Mouse (Mus musculus) bone marrow macrophage, adult 2 months (primary cell): ENCODE results near the gene Serpina16. TPM values are rescaled to one million over a fixed set of nuclear protein-coding genes. Genes with fewer than 3 reads are reported as not detected.

Source experiments
- H3K27ac ChIP-seq: 2 replicates; pipeline ENCODE4 v1.5.1; 2012; ENCODE audit warnings: low read depth, low read length; ENCODE audit not compliant: insufficient read depth
- H3K4me1 ChIP-seq: 2 replicates; pipeline ENCODE4 v1.6.1; 2012; ENCODE audit warnings: low read length; ENCODE audit not compliant: control insufficient read depth, insufficient read depth
- H3K4me3 ChIP-seq: 2 replicates; pipeline ENCODE4 v1.5.1; 2012; ENCODE audit warnings: mild to moderate bottlenecking, low read length, moderate library complexity; ENCODE audit not compliant: insufficient read depth
- CTCF ChIP-seq: IDR thresholded peaks from 2 replicates; pipeline ENCODE4 v1.5.1; 2012; ENCODE audit warnings: low read depth, mild to moderate bottlenecking, low read length, moderate library complexity
- POLR2A ChIP-seq: IDR thresholded peaks from 2 replicates; pipeline ENCODE4 v1.6.1; 2012; ENCODE audit warnings: mild to moderate bottlenecking, low read depth, low read length, borderline replicate concordance
- polyA plus RNA-seq: library from polyadenylated mRNA; stranded (reverse); fragments of >200 nt; gene quantifications from 2 replicates; pipeline ENCODE4 v1.2.4, GENCODE M21; 2012; ENCODE audit not compliant: missing spikeins, insufficient read depth, insufficient read length

Gene Serpina16
- not detected in 2 replicates for polyA plus RNA-seq

- Histone ChIP-seq H3K4me3 (no peak within 1 kb of the TSS), H3K4me1 (no peaks in the 10 kb centered on the region), H3K27ac (no peak within 1 kb of the TSS)
- TF ChIP-seq POLR2A, result no peak
- TF ChIP-seq CTCF, result no peak
Observed at GRCm38 (mm10) chr12:103676039-103676438, at the start of gene Serpina16. Gene Serpina16 (minus strand): TSS chr12:103676139.

DNA sequence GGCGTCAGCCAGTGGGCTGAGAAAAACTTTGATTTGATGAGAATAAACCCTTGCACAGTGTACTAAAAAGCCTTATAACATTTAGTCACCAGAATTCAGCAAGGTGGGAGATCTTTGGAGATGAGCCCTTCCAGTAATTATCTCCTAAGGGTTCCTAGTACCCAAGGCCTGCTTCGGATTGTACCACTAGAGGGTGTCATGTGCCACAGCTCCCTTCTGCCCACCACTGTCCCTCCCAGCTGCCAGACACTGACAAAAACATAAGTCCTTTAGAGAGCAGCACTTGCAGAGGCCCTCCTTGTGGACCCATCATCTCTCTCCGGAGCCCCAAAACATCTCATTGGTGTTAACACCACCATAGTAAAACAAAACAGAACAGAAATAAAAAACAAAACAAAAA lies 35.6 kb upstream of the Serpina16 start:
- Histone ChIP-seq H3K4me3 (no peak overlapping the region), H3K27ac (no peak overlapping the region), H3K4me1 (no peaks in the 10 kb centered on the region)
- TF ChIP-seq POLR2A (no peak), CTCF (no peak)

DNA sequence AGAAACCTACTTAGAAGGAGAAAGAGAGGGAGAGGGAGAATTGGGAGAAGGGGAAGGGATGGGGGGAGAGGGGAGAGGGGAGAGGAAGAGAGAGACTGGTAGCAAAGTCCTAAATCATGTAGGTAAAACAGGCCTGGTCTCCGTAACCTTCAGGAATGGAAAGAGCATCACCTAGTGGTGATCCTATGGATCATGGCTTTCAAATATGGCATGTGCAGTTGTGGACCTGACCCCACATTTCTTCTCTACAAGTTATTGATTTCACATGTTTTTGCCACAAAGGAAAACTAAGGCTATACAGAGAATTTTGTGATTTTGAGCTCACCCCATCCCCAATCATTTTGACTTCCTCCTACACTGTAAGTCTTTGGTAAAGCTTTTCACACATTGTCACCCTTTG lies 34.5 kb upstream of the Serpina16 start:
- Histone ChIP-seq H3K27ac (no peak overlapping the region), H3K4me3 (no peak overlapping the region), H3K4me1 (no peaks in the 10 kb centered on the region)
- TF ChIP-seq CTCF (no peak), POLR2A (no peak)

GRCm38 (mm10) chr12:103706113-103706512 lies 30.2 kb upstream of the Serpina16 start:
- Histone ChIP-seq H3K4me3 (no peak overlapping the region), H3K4me1 (no peaks in the 10 kb centered on the region), H3K27ac (no peak overlapping the region)
- TF ChIP-seq CTCF, result no peak
- no peak for TF ChIP-seq POLR2A

GRCm38 (mm10) chr12:103705547-103705946 lies 29.6 kb upstream of the Serpina16 start:
- Histone ChIP-seq H3K27ac (no peak overlapping the region), H3K4me1 (no peaks in the 10 kb centered on the region), H3K4me3 (no peak overlapping the region)
- TF ChIP-seq POLR2A, result no peak
- TF ChIP-seq CTCF, result no peak

DNA sequence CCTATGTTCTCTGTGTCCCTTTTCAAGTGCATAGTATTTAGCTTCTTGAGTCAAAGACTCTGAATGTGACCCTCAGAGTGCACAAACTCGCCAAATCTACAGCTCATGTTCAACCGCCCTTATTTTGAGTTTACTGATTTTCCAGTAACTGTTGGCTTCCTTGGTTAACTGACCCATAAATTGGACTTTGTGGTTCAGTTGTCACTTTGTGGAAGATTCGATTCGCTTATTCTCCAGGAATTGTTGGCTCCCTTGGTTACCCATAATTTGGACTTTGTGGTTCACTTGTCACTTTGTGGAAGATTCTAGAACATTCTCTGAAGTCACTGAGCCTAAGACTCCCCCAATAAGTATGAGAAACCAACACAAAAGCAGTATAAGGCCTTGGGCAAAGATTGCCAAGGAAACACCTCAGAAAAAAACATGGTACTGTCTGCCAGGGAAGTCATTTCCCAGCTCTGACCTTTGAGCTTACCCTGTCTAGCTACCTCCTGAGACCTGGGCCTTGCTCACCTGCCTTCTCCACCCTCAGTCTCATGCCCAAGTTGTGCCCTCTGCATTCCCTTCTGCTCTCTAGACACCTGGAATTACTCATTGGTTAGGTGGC lies 24.3 kb upstream of the Serpina16 start:
- Histone ChIP-seq H3K27ac (no peak overlapping the region), H3K4me3 (no peak overlapping the region), H3K4me1 (no peaks in the 10 kb centered on the region)
- TF ChIP-seq POLR2A (no peak), CTCF (no peak)

DNA sequence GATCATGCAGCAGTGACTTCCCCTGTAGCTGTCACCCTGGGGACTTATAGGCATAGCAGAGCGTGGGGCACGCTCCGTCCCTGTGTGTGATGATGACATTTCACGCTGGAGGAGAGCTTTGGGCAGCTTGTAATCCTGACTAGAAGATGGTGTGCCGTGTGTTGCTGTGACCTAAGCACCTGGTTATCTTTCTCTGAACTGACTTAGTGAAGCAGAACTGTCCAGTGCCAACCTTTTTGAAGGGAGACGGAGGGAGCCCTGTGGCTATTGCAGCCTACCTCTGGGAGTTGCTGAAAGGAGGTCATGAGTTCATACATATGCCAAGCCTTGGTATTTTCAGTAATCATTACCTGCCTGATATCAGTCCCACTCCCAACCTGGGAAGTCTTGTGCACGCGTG lies 19.5 kb upstream of the Serpina16 start, which contains the start of gene Serpina1f:
TSS of gene Serpina1f (minus strand) at position 101 of the 400 bp plus-strand sequence.
- Histone ChIP-seq H3K27ac (no peak within 1 kb of the TSS), H3K4me1 (no peaks in the 10 kb centered on the region), H3K4me3 (no peak within 1 kb of the TSS)
- no peak for TF ChIP-seq CTCF
- TF ChIP-seq POLR2A, result no peak

- H3K4me3 ChIP-seq, result no peak overlapping the region
- TF ChIP-seq CTCF (no peak), POLR2A (no peak)
- no peak overlapping the region for H3K27ac ChIP-seq
- no peaks in the 10 kb centered on the region for H3K4me1 ChIP-seq
Observed at GRCm38 (mm10) chr12:103688221-103688814, 12.4 kb upstream of the Serpina16 start.

GRCm38 (mm10) chr12:103687021-103687420 lies 11.1 kb upstream of the Serpina16 start:
- no peak for TF ChIP-seq POLR2A

GRCm38 (mm10) chr12:103686050-103686449 lies 10.1 kb upstream of the Serpina16 start:
- no peak for TF ChIP-seq CTCF
- TF ChIP-seq POLR2A, result no peak
- no peaks in the 10 kb centered on the region for H3K4me1 ChIP-seq
- no peak overlapping the region for H3K27ac ChIP-seq
- no peak overlapping the region for H3K4me3 ChIP-seq

More at GRCm38 (mm10) chr12:103687021-103687420, 11.1 kb upstream of the Serpina16 start:
- Histone ChIP-seq H3K4me3 (no peak overlapping the region), H3K4me1 (no peaks in the 10 kb centered on the region), H3K27ac (no peak overlapping the region)

- TF ChIP-seq CTCF (no peak), POLR2A (no peak)
- Histone ChIP-seq H3K27ac (no peak overlapping the region), H3K4me3 (no peak overlapping the region), H3K4me1 (no peaks in the 10 kb centered on the region)
Observed at GRCm38 (mm10) chr12:103685386-103685785, 9.4 kb upstream of the Serpina16 start.
